Mouse (Mus musculus): ENCODE measurements around the gene Zcchc7. TPM values are rescaled to one million over a fixed set of nuclear protein-coding genes. Genes with fewer than 3 reads are reported as not detected.
"Not testable (repeated sequence)": the region's sequence is repeated elsewhere in the genome, so short reads cannot be mapped to it uniquely, and the experiment has no call there.

Gene Zcchc7
- polyA plus RNA-seq, 1 experiment from 2014 or later, result 33.9 TPM

GRCm38 (mm10) chr4:44740471-44740870, 15.2 kb upstream of the Zcchc7 start:
- Histone ChIP-seq H3K4me3 (ENCODE audit: low read length) (no peak overlapping the region), H3K27ac (ENCODE audit: low read length) (no peak overlapping the region), H3K27me3 (replicated peaks; ENCODE audit: control insufficient read depth, insufficient read depth, low read length) (no peaks in the 10 kb centered on the region), H3K36me3 (ENCODE audit: control insufficient read depth, insufficient read depth, low read length) (no peaks in the 10 kb centered on the region), H3K4me2 (ENCODE audit: low read depth, low read length) (no peak overlapping the region), H3K9ac (ENCODE audit: low read depth, low read length) (no peak overlapping the region), H3K4me1 (ENCODE audit: control insufficient read depth, insufficient read depth, low read length) (no peaks in the 10 kb centered on the region), H3K9me3 (ENCODE audit: control insufficient read depth, low read length) (no peaks in the 10 kb centered on the region)
- no peak for ATAC-seq
- WGBS, result 59% methylated on average over 1 of the region's 1 CpGs

GRCm38 (mm10) chr4:44756134-44756951, 666 bp downstream of the Zcchc7 start:
- under 1% methylated on average over 60 of the region's 60 CpGs for WGBS

GRCm38 (mm10) chr4:44757131-44757530, 1.5 kb downstream of the Zcchc7 start:
- H3K36me3 ChIP-seq (ENCODE audit: control insufficient read depth, insufficient read depth, low read length); ATAC-seq; H3K27me3 ChIP-seq (replicated peaks; ENCODE audit: control insufficient read depth, insufficient read depth, low read length); H3K9me3 ChIP-seq (ENCODE audit: control insufficient read depth, low read length); H3K4me1 ChIP-seq (ENCODE audit: control insufficient read depth, insufficient read depth, low read length): not testable (repeated sequence)
- Histone ChIP-seq H3K4me2 (ENCODE audit: low read depth, low read length) (peak overlapping the region; percentile 72), H3K4me3 (ENCODE audit: low read length) (peak overlapping the region; percentile 91), H3K27ac (ENCODE audit: low read length) (peak overlapping the region; percentile 96), H3K9ac (ENCODE audit: low read depth, low read length) (peak overlapping the region; percentile 98)
- WGBS, result 8% methylated on average over 10 of the region's 10 CpGs

More at GRCm38 (mm10) chr4:44756134-44756951, 666 bp downstream of the Zcchc7 start:
- ATAC-seq, result peak; percentile 99
- Histone ChIP-seq H3K9ac (ENCODE audit: low read depth, low read length) (peak overlapping the region; percentile 98), H3K4me2 (ENCODE audit: low read depth, low read length) (peak overlapping the region; percentile 72), H3K9me3 (ENCODE audit: control insufficient read depth, low read length) (no peaks in the 10 kb centered on the region), H3K36me3 (ENCODE audit: control insufficient read depth, insufficient read depth, low read length) (no peaks in the 10 kb centered on the region), H3K27me3 (replicated peaks; ENCODE audit: control insufficient read depth, insufficient read depth, low read length) (no peaks in the 10 kb centered on the region), H3K4me3 (ENCODE audit: low read length) (peak overlapping the region; percentile 91), H3K27ac (ENCODE audit: low read length) (peak overlapping the region; percentile 96), H3K4me1 (ENCODE audit: control insufficient read depth, insufficient read depth, low read length) (0 out of 2 replicates have a peak, but pooled peaks cover 4% of the 10 kb centered on the region)

GRCm38 (mm10) chr4:44774890-44775289, 19.2 kb downstream of the Zcchc7 start:
- 86% methylated on average over 3 of the region's 3 CpGs for WGBS
- H3K36me3 ChIP-seq (ENCODE audit: control insufficient read depth, insufficient read depth, low read length), result no peaks in the 10 kb centered on the region
- no peaks in the 10 kb centered on the region for H3K4me1 ChIP-seq (ENCODE audit: control insufficient read depth, insufficient read depth, low read length)

GRCm38 (mm10) chr4:44776651-44777050, 21.0 kb downstream of the Zcchc7 start:
- Histone ChIP-seq H3K27ac (ENCODE audit: low read length) (no peak overlapping the region), H3K9me3 (ENCODE audit: control insufficient read depth, low read length) (no peaks in the 10 kb centered on the region), H3K9ac (ENCODE audit: low read depth, low read length) (no peak overlapping the region), H3K27me3 (replicated peaks; ENCODE audit: control insufficient read depth, insufficient read depth, low read length) (no peaks in the 10 kb centered on the region), H3K4me3 (ENCODE audit: low read length) (no peak overlapping the region), H3K4me2 (ENCODE audit: low read depth, low read length) (no peak overlapping the region), H3K36me3 (ENCODE audit: control insufficient read depth, insufficient read depth, low read length) (no peaks in the 10 kb centered on the region), H3K4me1 (ENCODE audit: control insufficient read depth, insufficient read depth, low read length) (no peaks in the 10 kb centered on the region)
- 67% methylated on average over 2 of the region's 2 CpGs for WGBS
- no peak for ATAC-seq

More at GRCm38 (mm10) chr4:44774890-44775289, 19.2 kb downstream of the Zcchc7 start:
- Histone ChIP-seq H3K27ac (ENCODE audit: low read length) (no peak overlapping the region), H3K9me3 (ENCODE audit: control insufficient read depth, low read length) (no peaks in the 10 kb centered on the region), H3K4me2 (ENCODE audit: low read depth, low read length) (no peak overlapping the region), H3K27me3 (replicated peaks; ENCODE audit: control insufficient read depth, insufficient read depth, low read length) (no peaks in the 10 kb centered on the region), H3K9ac (ENCODE audit: low read depth, low read length) (no peak overlapping the region), H3K4me3 (ENCODE audit: low read length) (no peak overlapping the region)
- ATAC-seq, result no peak

GRCm38 (mm10) chr4:44777101-44777500, 21.4 kb downstream of the Zcchc7 start:
- no peak overlapping the region for H3K4me3 ChIP-seq (ENCODE audit: low read length)
- no peaks in the 10 kb centered on the region for H3K4me1 ChIP-seq (ENCODE audit: control insufficient read depth, insufficient read depth, low read length)
- H3K27ac ChIP-seq (ENCODE audit: low read length), result no peak overlapping the region
- ATAC-seq, result no peak
- H3K9me3 ChIP-seq (ENCODE audit: control insufficient read depth, low read length), result no peaks in the 10 kb centered on the region
- H3K27me3 ChIP-seq (replicated peaks; ENCODE audit: control insufficient read depth, insufficient read depth, low read length), result no peaks in the 10 kb centered on the region
- H3K36me3 ChIP-seq (ENCODE audit: control insufficient read depth, insufficient read depth, low read length), result no peaks in the 10 kb centered on the region
- WGBS, result 93% methylated on average over 3 of the region's 3 CpGs
- no peak overlapping the region for H3K4me2 ChIP-seq (ENCODE audit: low read depth, low read length)
- no peak overlapping the region for H3K9ac ChIP-seq (ENCODE audit: low read depth, low read length)

- no peak for ATAC-seq
- no peak overlapping the region for H3K4me2 ChIP-seq (ENCODE audit: low read depth, low read length)
- no peaks in the 10 kb centered on the region for H3K27me3 ChIP-seq (replicated peaks; ENCODE audit: control insufficient read depth, insufficient read depth, low read length)
- H3K36me3 ChIP-seq (ENCODE audit: control insufficient read depth, insufficient read depth, low read length), result no peaks in the 10 kb centered on the region
- no peak overlapping the region for H3K9ac ChIP-seq (ENCODE audit: low read depth, low read length)
- no peak overlapping the region for H3K27ac ChIP-seq (ENCODE audit: low read length)
- H3K9me3 ChIP-seq (ENCODE audit: control insufficient read depth, low read length), result no peaks in the 10 kb centered on the region
- no peaks in the 10 kb centered on the region for H3K4me1 ChIP-seq (ENCODE audit: control insufficient read depth, insufficient read depth, low read length)
- H3K4me3 ChIP-seq (ENCODE audit: low read length), result no peak overlapping the region
These were observed 22.0 kb downstream of the Zcchc7 start for GRCm38 (mm10) chr4:44777711-44778110.

- Histone ChIP-seq H3K4me1 (ENCODE audit: control insufficient read depth, insufficient read depth, low read length) (no peaks in the 10 kb centered on the region), H3K9me3 (ENCODE audit: control insufficient read depth, low read length) (no peaks in the 10 kb centered on the region), H3K27ac (ENCODE audit: low read length) (no peak overlapping the region), H3K4me3 (ENCODE audit: low read length) (no peak overlapping the region), H3K36me3 (ENCODE audit: control insufficient read depth, insufficient read depth, low read length) (no peaks in the 10 kb centered on the region), H3K9ac (ENCODE audit: low read depth, low read length) (no peak overlapping the region), H3K27me3 (replicated peaks; ENCODE audit: control insufficient read depth, insufficient read depth, low read length) (no peaks in the 10 kb centered on the region), H3K4me2 (ENCODE audit: low read depth, low read length) (no peak overlapping the region)
- WGBS, result 60% methylated on average over 3 of the region's 3 CpGs
- no peak for ATAC-seq
These were observed 22.6 kb downstream of the Zcchc7 start for GRCm38 (mm10) chr4:44778316-44778715.

GRCm38 (mm10) chr4:44780462-44781157, 24.9 kb downstream of the Zcchc7 start:
- WGBS, result 74% methylated on average over 4 of the region's 4 CpGs

More at GRCm38 (mm10) chr4:44780462-44781157, 24.9 kb downstream of the Zcchc7 start:
- no peaks in the 10 kb centered on the region for H3K9me3 ChIP-seq (ENCODE audit: control insufficient read depth, low read length)
- H3K4me3 ChIP-seq (ENCODE audit: low read length), result no peak overlapping the region
- H3K4me1 ChIP-seq (ENCODE audit: control insufficient read depth, insufficient read depth, low read length), result no peaks in the 10 kb centered on the region
- H3K27me3 ChIP-seq (replicated peaks; ENCODE audit: control insufficient read depth, insufficient read depth, low read length), result no peaks in the 10 kb centered on the region
- no peak overlapping the region for H3K4me2 ChIP-seq (ENCODE audit: low read depth, low read length)
- no peaks in the 10 kb centered on the region for H3K36me3 ChIP-seq (ENCODE audit: control insufficient read depth, insufficient read depth, low read length)
- ATAC-seq, result no peak
- no peak overlapping the region for H3K9ac ChIP-seq (ENCODE audit: low read depth, low read length)
- no peak overlapping the region for H3K27ac ChIP-seq (ENCODE audit: low read length)
